Mouse (Mus musculus): ENCODE measurements around the gene Slc38a6.

GRCm38 (mm10) chr12:73357736-73358135, 71.2 kb downstream of the Slc38a6 start:
- TF ChIP-seq CTCF (IDR thresholded peaks at IDR 0.05; ENCODE audit: low read depth) (no peak), EP300 (IDR thresholded peaks at IDR 0.05; ENCODE audit: low read depth) (no peak)

Data from liver, postnatal 0 days (tissue).